Mouse (Mus musculus): ENCODE measurements around the gene Olfr1206. TPM values are rescaled to one million over a fixed set of nuclear protein-coding genes. Genes with fewer than 3 reads are reported as not detected.

The Olfr1206 gene
- polyA plus RNA-seq (2012; rRNA removed): not detected in 2 replicates

GRCm38 (mm10) chr2:88862931-88863330 lies at the start of gene Olfr1206:
TSS of gene Olfr1206 (plus strand) at chr2:88863231.
- no peak for DNase-seq (ENCODE audit: low read depth)
- TF ChIP-seq CTCF (IDR thresholded peaks at IDR 0.05; ENCODE audit: borderline replicate concordance, extremely low read depth, insufficient read depth, insufficient read length): no peak
- no peak for TF ChIP-seq POLR2A (IDR thresholded peaks at IDR 0.05; ENCODE audit: borderline replicate concordance, extremely low read depth, insufficient read depth, insufficient read length, poor library complexity, severe bottlenecking)

GRCm38 (mm10) chr2:88814196-88814595 lies 48.8 kb upstream of the Olfr1206 start, which contains the start of gene Olfr1202:
TSS of gene Olfr1202 (plus strand) at chr2:88814496.
- no peak for DNase-seq (ENCODE audit: low read depth)
- TF ChIP-seq POLR2A (IDR thresholded peaks at IDR 0.05; ENCODE audit: borderline replicate concordance, extremely low read depth, insufficient read depth, insufficient read length, poor library complexity, severe bottlenecking): no peak
- TF ChIP-seq CTCF (IDR thresholded peaks at IDR 0.05; ENCODE audit: borderline replicate concordance, extremely low read depth, insufficient read depth, insufficient read length): no peak

- no peak for DNase-seq (ENCODE audit: low read depth)
- TF ChIP-seq CTCF (IDR thresholded peaks at IDR 0.05; ENCODE audit: borderline replicate concordance, extremely low read depth, insufficient read depth, insufficient read length): no peak
- no peak for TF ChIP-seq POLR2A (IDR thresholded peaks at IDR 0.05; ENCODE audit: borderline replicate concordance, extremely low read depth, insufficient read depth, insufficient read length, poor library complexity, severe bottlenecking)
Measured at GRCm38 (mm10) chr2:88829437-88829836, 33.6 kb upstream of the Olfr1206 start, which contains the start of gene Olfr1205. TSS of gene Olfr1205 (plus strand) at chr2:88829737.

GRCm38 (mm10) chr2:88838477-88838876 lies 24.6 kb upstream of the Olfr1206 start:
- TF ChIP-seq CTCF (IDR thresholded peaks at IDR 0.05; ENCODE audit: borderline replicate concordance, extremely low read depth, insufficient read depth, insufficient read length) (no peak), POLR2A (IDR thresholded peaks at IDR 0.05; ENCODE audit: borderline replicate concordance, extremely low read depth, insufficient read depth, insufficient read length, poor library complexity, severe bottlenecking) (no peak)
- no peak for DNase-seq (ENCODE audit: low read depth)

- TF ChIP-seq CTCF (IDR thresholded peaks at IDR 0.05; ENCODE audit: borderline replicate concordance, extremely low read depth, insufficient read depth, insufficient read length) (no peak), POLR2A (IDR thresholded peaks at IDR 0.05; ENCODE audit: borderline replicate concordance, extremely low read depth, insufficient read depth, insufficient read length, poor library complexity, severe bottlenecking) (no peak)
- no peak for DNase-seq (ENCODE audit: low read depth)
Measured at GRCm38 (mm10) chr2:88848992-88849391, 14.0 kb upstream of the Olfr1206 start, which contains the start of gene Olfr1204. TSS of gene Olfr1204 (plus strand) at chr2:88849292.

- no peak for DNase-seq (ENCODE audit: low read depth)
- TF ChIP-seq POLR2A (IDR thresholded peaks at IDR 0.05; ENCODE audit: borderline replicate concordance, extremely low read depth, insufficient read depth, insufficient read length, poor library complexity, severe bottlenecking): no peak
- TF ChIP-seq CTCF (IDR thresholded peaks at IDR 0.05; ENCODE audit: borderline replicate concordance, extremely low read depth, insufficient read depth, insufficient read length): no peak
Measured at GRCm38 (mm10) chr2:88902211-88902610, 39.2 kb downstream of the Olfr1206 start, which contains the start of gene Olfr1208. TSS of gene Olfr1208 (minus strand) at chr2:88902311.

- DNase-seq (ENCODE audit: low read depth): no peak
- TF ChIP-seq POLR2A (IDR thresholded peaks at IDR 0.05; ENCODE audit: borderline replicate concordance, extremely low read depth, insufficient read depth, insufficient read length, poor library complexity, severe bottlenecking) (no peak), CTCF (IDR thresholded peaks at IDR 0.05; ENCODE audit: borderline replicate concordance, extremely low read depth, insufficient read depth, insufficient read length) (no peak)
Measured at GRCm38 (mm10) chr2:88915057-88915456, 52.0 kb downstream of the Olfr1206 start, which contains the start of gene Olfr1209. TSS of gene Olfr1209 (minus strand) at chr2:88915157.

Other genes starting within 250 kb of the Olfr1206 start
- not detected in 2 replicates for gene Olfr1191-ps1, start 222.7 kb upstream of the Olfr1206 start, polyA plus RNA-seq (2012; rRNA removed)
- not detected in 2 replicates for gene Olfr1192-ps1, start 214.7 kb upstream of the Olfr1206 start, polyA plus RNA-seq (2012; rRNA removed)
- gene Olfr1193, start 187.6 kb upstream of the Olfr1206 start, polyA plus RNA-seq (2012; rRNA removed): not detected in 2 replicates
- gene Olfr1195, start 174.0 kb upstream of the Olfr1206 start, polyA plus RNA-seq (2012; rRNA removed): not detected in 2 replicates
- gene Olfr1196, start 158.6 kb upstream of the Olfr1206 start, polyA plus RNA-seq (2012; rRNA removed): not detected in 2 replicates
- not detected in 2 replicates for gene Olfr1197, start 130.9 kb upstream of the Olfr1206 start, polyA plus RNA-seq (2012; rRNA removed)
- gene Olfr1198, start 111.9 kb upstream of the Olfr1206 start, polyA plus RNA-seq (2012; rRNA removed): not detected in 2 replicates
- gene Olfr1199, start 102.8 kb upstream of the Olfr1206 start, polyA plus RNA-seq (2012; rRNA removed): not detected in 2 replicates
- gene Olfr1200, start 92.7 kb upstream of the Olfr1206 start, polyA plus RNA-seq (2012; rRNA removed): not detected in 2 replicates
- not detected in 2 replicates for gene Olfr1201, start 70.2 kb upstream of the Olfr1206 start, polyA plus RNA-seq (2012; rRNA removed)
- gene Olfr1202, start 48.7 kb upstream of the Olfr1206 start, polyA plus RNA-seq (2012; rRNA removed): not detected in 2 replicates
- gene Olfr1205, start 33.5 kb upstream of the Olfr1206 start, polyA plus RNA-seq (2012; rRNA removed): not detected in 2 replicates
- gene Olfr1204, start 13.9 kb upstream of the Olfr1206 start, polyA plus RNA-seq (2012; rRNA removed): not detected in 2 replicates
- not detected in 2 replicates for gene Olfr1208, start 39.1 kb downstream of the Olfr1206 start, polyA plus RNA-seq (2012; rRNA removed)
- gene Olfr1209, start 51.9 kb downstream of the Olfr1206 start, polyA plus RNA-seq (2012; rRNA removed): not detected in 2 replicates
- not detected in 2 replicates for gene Olfr1211, start 74.9 kb downstream of the Olfr1206 start, polyA plus RNA-seq (2012; rRNA removed)
- gene Olfr1212, start 90.7 kb downstream of the Olfr1206 start, polyA plus RNA-seq (2012; rRNA removed): not detected in 2 replicates
- gene Gm13762, start 117.0 kb downstream of the Olfr1206 start, polyA plus RNA-seq (2012; rRNA removed): not detected in 2 replicates
- not detected in 2 replicates for gene Olfr1214, start 129.4 kb downstream of the Olfr1206 start, polyA plus RNA-seq (2012; rRNA removed)
- gene Olfr1215, start 143.7 kb downstream of the Olfr1206 start, polyA plus RNA-seq (2012; rRNA removed): not detected in 2 replicates
- not detected in 2 replicates for gene Olfr1216, start 155.1 kb downstream of the Olfr1206 start, polyA plus RNA-seq (2012; rRNA removed)
- gene Olfr1217, start 168.8 kb downstream of the Olfr1206 start, polyA plus RNA-seq (2012; rRNA removed): not detected in 2 replicates
- not detected in 2 replicates for gene Olfr1218, start 198.0 kb downstream of the Olfr1206 start, polyA plus RNA-seq (2012; rRNA removed)
- not detected in 2 replicates for gene Olfr1219, start 220.3 kb downstream of the Olfr1206 start, polyA plus RNA-seq (2012; rRNA removed)
- gene Olfr1220, start 243.6 kb downstream of the Olfr1206 start, polyA plus RNA-seq (2012; rRNA removed): not detected in 2 replicates

Measured in brain, embryonic 14.5 days (tissue).